Mouse (Mus musculus) neutrophil, adult 65 days (primary cell): ENCODE data around the gene Slc25a12. TPM values are rescaled to one million over a fixed set of nuclear protein-coding genes. Genes with fewer than 3 reads are reported as not detected.

ENCODE experiments used
- total RNA-seq: library from RNA; stranded (reverse); gene quantifications from 2 replicates; pipeline ENCODE4 v1.2.4, GENCODE M21; 2023

Slc25a12 gene
- total RNA-seq = 50.8 and 63.7 TPM in 2 replicates

DNA sequence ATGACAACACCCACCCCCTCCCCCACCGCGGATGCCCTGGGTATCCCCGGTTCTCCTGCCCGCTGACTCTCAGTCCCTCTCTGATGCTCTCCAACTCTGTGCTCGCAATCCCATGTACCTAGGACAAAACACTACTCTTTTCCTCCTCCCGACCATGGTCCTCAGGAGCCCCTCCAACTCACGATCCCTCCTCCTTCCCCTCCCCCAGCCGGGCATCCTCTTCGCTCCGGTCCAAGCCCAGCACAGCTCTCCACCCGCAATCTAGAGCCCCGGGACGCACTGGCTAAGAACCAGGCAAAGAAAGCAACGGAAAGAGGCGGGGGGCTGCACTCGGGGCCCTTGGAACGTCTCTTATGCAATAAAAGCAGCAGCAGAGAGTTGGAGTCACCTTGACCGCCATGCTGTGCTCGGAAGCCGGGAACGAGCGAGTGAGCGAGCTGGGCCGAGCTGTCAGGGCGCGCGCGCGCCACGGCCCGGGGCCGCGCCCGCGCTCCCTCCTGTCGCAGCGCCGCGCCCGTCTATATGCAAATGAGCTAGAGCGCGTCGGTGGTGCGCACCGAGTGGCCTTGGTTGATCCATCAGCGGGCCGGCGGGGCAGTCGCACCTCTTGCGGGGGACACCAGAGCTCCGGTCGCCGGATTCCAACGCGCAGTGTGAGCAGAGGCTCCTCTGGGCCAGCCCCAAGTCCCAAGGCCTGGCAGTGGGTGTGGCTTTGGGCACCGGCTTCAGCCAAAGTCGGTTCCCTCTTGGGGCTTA lies at the start of gene Slc25a12:
Gene Slc25a12 (minus strand): TSS at position 625 of the 756 bp plus-strand sequence.

DNA sequence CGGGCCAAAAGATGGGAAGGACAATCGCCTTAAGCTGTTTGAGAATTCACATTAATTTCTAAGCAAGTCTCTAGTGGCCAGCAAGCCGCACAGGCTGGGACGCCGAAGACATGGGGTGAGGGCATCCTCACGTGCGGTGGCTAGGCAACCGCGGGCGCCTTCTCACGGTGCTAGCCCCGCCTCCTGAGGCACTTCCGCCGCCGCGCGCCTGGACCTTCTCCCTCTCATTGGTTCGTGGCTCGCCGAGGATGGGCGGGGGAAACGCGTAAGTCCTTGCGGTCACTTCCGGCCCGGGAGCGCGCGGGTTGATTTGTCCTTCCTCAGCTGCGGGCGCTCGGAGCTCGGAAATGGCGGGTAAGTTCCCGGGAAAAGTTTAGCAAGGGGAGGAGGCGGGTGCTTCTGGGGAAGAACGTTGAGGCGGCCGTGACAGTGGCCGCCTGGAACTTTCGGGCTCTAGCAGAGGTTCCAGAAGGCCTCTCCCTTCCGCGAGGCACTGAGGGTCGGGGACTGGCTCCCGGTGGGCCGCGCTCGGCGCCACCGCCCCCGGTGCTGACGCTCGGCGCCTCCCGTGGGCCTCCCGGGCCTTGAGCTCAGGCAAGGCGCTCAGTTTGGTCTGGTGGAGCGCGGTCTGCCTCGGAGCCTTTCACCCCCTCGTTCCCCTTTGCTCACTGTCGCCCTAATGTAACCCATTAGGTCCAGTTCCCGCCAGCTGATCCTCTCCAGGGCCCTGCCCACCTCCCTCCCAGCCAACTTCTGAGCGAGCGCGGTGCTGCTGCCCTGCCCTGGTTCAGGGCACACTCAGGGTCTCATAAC lies 21.6 kb upstream of the Slc25a12 start, which contains the start of gene Hat1:
Gene Hat1 (plus strand): TSS at position 8 of the 813 bp plus-strand sequence.

Other genes with a start within 250 kb of the Slc25a12 start
- 0.14 TPM in 1 of 2 replicates, not detected in the other for gene Cybrd1, start 249.8 kb downstream of the Slc25a12 start, total RNA-seq
- gene Dync1i2, start 156.0 kb downstream of the Slc25a12 start, total RNA-seq = 65.8 and 70.9 TPM in 2 replicates
- gene Hat1, start 21.2 kb upstream of the Slc25a12 start, total RNA-seq = 29.3 and 37.6 TPM in 2 replicates
- gene Metap1d, start 85.5 kb upstream of the Slc25a12 start, total RNA-seq = 5.7 and 7.0 TPM in 2 replicates
- not detected in 2 replicates for gene Dlx1, start 160.4 kb upstream of the Slc25a12 start, total RNA-seq
- gene Dlx2, start 179.0 kb upstream of the Slc25a12 start, total RNA-seq = not detected in 2 replicates